Mouse (Mus musculus) hindbrain, embryonic 14.5 days (tissue): ENCODE results near the gene Tomm40l. TPM values are rescaled to one million over a fixed set of nuclear protein-coding genes. Genes with fewer than 3 reads are reported as not detected.
A peak's percentile ranks its signal among the peaks of the same experiment; 100 is the strongest.

ENCODE experiments used
- ATAC-seq: fragments of 200-750 bp; cut with Nextera tagmentation; 2 replicates; pipeline ENCODE4 v1.8.0; 2017; ENCODE audit warnings: moderate number of reproducible peaks, mild to moderate bottlenecking, moderate TSS enrichment, moderate library complexity; ENCODE audit not compliant: low FRiP score
- DNase-seq: peaks from one replicate; pipeline ENCODE4 v3.0.0-alpha.2; 2015; ENCODE audit warnings: low spot score
- H3K27ac ChIP-seq: fragments of 300-500 bp; sonication (generic); 2 replicates; pipeline ENCODE4 v1.5.1; 2014; ENCODE audit warnings: mild to moderate bottlenecking, moderate library complexity
- H3K27me3 ChIP-seq: fragments of 300-500 bp; sonication (generic); 2 replicates; pipeline ENCODE4 v1.6.1; 2014; ENCODE audit warnings: mild to moderate bottlenecking, low read length, mixed read lengths; ENCODE audit not compliant: control insufficient read depth, insufficient read depth
- H3K36me3 ChIP-seq: fragments of 300-500 bp; sonication (generic); replicated peaks from 2 replicates; pipeline ENCODE4 v1.6.1; 2014; ENCODE audit not compliant: control insufficient read depth, insufficient read depth
- H3K4me1 ChIP-seq: fragments of 300-500 bp; sonication (generic); replicated peaks from 2 replicates; pipeline ENCODE4 v1.6.1; 2014; ENCODE audit warnings: antibody characterized with exemption, low read length, mixed read lengths; ENCODE audit not compliant: control insufficient read depth, insufficient read depth
- H3K4me2 ChIP-seq: fragments of 300-500 bp; sonication (generic); replicated peaks from 2 replicates; pipeline ENCODE4 v1.6.1; 2014; ENCODE audit warnings: mild to moderate bottlenecking, moderate library complexity
- H3K4me3 ChIP-seq: fragments of 300-500 bp; sonication (generic); replicated peaks from 2 replicates; pipeline ENCODE4 v1.5.1; 2014; ENCODE audit warnings: mild to moderate bottlenecking, low read length
- H3K9ac ChIP-seq: fragments of 300-500 bp; sonication (generic); 2 replicates; pipeline ENCODE4 v1.6.1; 2014
- H3K9me3 ChIP-seq: fragments of 300-500 bp; sonication (generic); 2 replicates; pipeline ENCODE4 v1.6.1; 2016; ENCODE audit warnings: low read length; ENCODE audit not compliant: control insufficient read depth
- WGBS: fragments of 180-500 bp; shearing (Covaris S2); extraction: QIAGEN DNeasy Blood & Tissue Kit; methylation state at CpG from one replicate; pipeline ENCODE4 v1.1.7; 2014; 5-methylcytosine and 5-hydroxymethylcytosine counted together
- polyA plus RNA-seq: library from polyadenylated mRNA; unstranded; fragments of >200 nt; fragmentation: Nextera tagmentation; extraction: Ambion mirVana; gene quantifications from 2 replicates; pipeline ENCODE4 v1.2.1, GENCODE M21; 2014

The Tomm40l gene
- polyA plus RNA-seq, 1 experiment from 2014 or later, result 41.2 TPM

- Histone ChIP-seq H3K27me3 (no peaks in the 10 kb centered on the region), H3K27ac (peak overlapping the region; percentile 62), H3K9ac (no peak overlapping the region), H3K9me3 (no peaks in the 10 kb centered on the region), H3K4me3 (no peak overlapping the region), H3K4me1 (peaks cover 6% of the 10 kb centered on the region), H3K36me3 (no peaks in the 10 kb centered on the region), H3K4me2 (peak overlapping the region; percentile 56)
- DNase-seq, result no peak
- WGBS, result 80% methylated on average over 3 of the region's 3 CpGs
- ATAC-seq, result no peak
Measured at GRCm38 (mm10) chr1:171263666-171264461, 41.5 kb upstream of the Tomm40l start.

GRCm38 (mm10) chr1:171263185-171263611, 40.9 kb upstream of the Tomm40l start:
- Histone ChIP-seq H3K27me3 (no peaks in the 10 kb centered on the region), H3K4me3 (0 out of 2 replicates have a peak overlapping the region, but pooled peaks have one; percentile 28), H3K4me2 (peak overlapping the region; percentile 56), H3K9ac (no peak overlapping the region), H3K27ac (peak overlapping the region; percentile 76), H3K9me3 (no peaks in the 10 kb centered on the region), H3K4me1 (peaks cover 6% of the 10 kb centered on the region), H3K36me3 (no peaks in the 10 kb centered on the region)
- DNase-seq (peak; percentile 70), ATAC-seq (peak; percentile 94)
- WGBS, result 0% methylated on average over 2 of the region's 2 CpGs

GRCm38 (mm10) chr1:171262594-171263130, 40.3 kb upstream of the Tomm40l start:
- ATAC-seq, result peak; percentile 79
- Histone ChIP-seq H3K27ac (peak overlapping the region; percentile 76), H3K9ac (peak overlapping the region; percentile 26), H3K27me3 (no peaks in the 10 kb centered on the region), H3K4me1 (peaks cover 6% of the 10 kb centered on the region), H3K36me3 (no peaks in the 10 kb centered on the region), H3K4me3 (peak overlapping the region; percentile 28), H3K9me3 (no peaks in the 10 kb centered on the region), H3K4me2 (peak overlapping the region; percentile 56)
- WGBS, result 4% methylated on average over 8 of the region's 8 CpGs
- peak; percentile 75 for DNase-seq

GRCm38 (mm10) chr1:171260316-171260715, 38.0 kb upstream of the Tomm40l start:
- H3K27me3 ChIP-seq, result no peaks in the 10 kb centered on the region
- H3K4me1 ChIP-seq, result peaks cover 6% of the 10 kb centered on the region
- DNase-seq (no peak), ATAC-seq (no peak)
- H3K4me3 ChIP-seq, result no peak overlapping the region
- no peaks in the 10 kb centered on the region for H3K36me3 ChIP-seq
- 83% methylated on average over 3 of the region's 3 CpGs for WGBS
- H3K27ac ChIP-seq, result no peak overlapping the region
- no peaks in the 10 kb centered on the region for H3K9me3 ChIP-seq
- no peak overlapping the region for H3K4me2 ChIP-seq
- no peak overlapping the region for H3K9ac ChIP-seq

- no peaks in the 10 kb centered on the region for H3K36me3 ChIP-seq
- 79% methylated on average over 17 of the region's 17 CpGs for WGBS
- H3K9ac ChIP-seq, result no peak overlapping the region
- DNase-seq, result no peak
- no peak overlapping the region for H3K4me3 ChIP-seq
- no peak for ATAC-seq
- no peaks in the 10 kb centered on the region for H3K9me3 ChIP-seq
- no peaks in the 10 kb centered on the region for H3K27me3 ChIP-seq
- H3K4me2 ChIP-seq, result no peak overlapping the region
- H3K4me1 ChIP-seq, result peaks cover 6% of the 10 kb centered on the region
- H3K27ac ChIP-seq, result no peak overlapping the region
Measured at GRCm38 (mm10) chr1:171258921-171259320, 36.6 kb upstream of the Tomm40l start.

GRCm38 (mm10) chr1:171257781-171258180, 35.5 kb upstream of the Tomm40l start:
- DNase-seq (no peak), ATAC-seq (no peak)
- no peaks in the 10 kb centered on the region for H3K27me3 ChIP-seq
- 80% methylated on average over 9 of the region's 9 CpGs for WGBS
- no peak overlapping the region for H3K9ac ChIP-seq
- peaks cover 6% of the 10 kb centered on the region for H3K4me1 ChIP-seq
- no peak overlapping the region for H3K27ac ChIP-seq
- H3K9me3 ChIP-seq, result no peaks in the 10 kb centered on the region
- no peak overlapping the region for H3K4me3 ChIP-seq
- H3K4me2 ChIP-seq, result no peak overlapping the region
- no peaks in the 10 kb centered on the region for H3K36me3 ChIP-seq

GRCm38 (mm10) chr1:171256937-171257548, 34.7 kb upstream of the Tomm40l start:
- H3K4me1 ChIP-seq, result peaks cover 8% of the 10 kb centered on the region
- WGBS, result 72% methylated on average over 15 of the region's 15 CpGs
- H3K36me3 ChIP-seq, result no peaks in the 10 kb centered on the region
- no peaks in the 10 kb centered on the region for H3K9me3 ChIP-seq
- H3K4me2 ChIP-seq, result no peak overlapping the region
- no peak overlapping the region for H3K27ac ChIP-seq
- no peaks in the 10 kb centered on the region for H3K27me3 ChIP-seq
- H3K9ac ChIP-seq, result no peak overlapping the region
- no peak overlapping the region for H3K4me3 ChIP-seq
- ATAC-seq (no peak), DNase-seq (peak; percentile 76)

- Histone ChIP-seq H3K36me3 (no peaks in the 10 kb centered on the region), H3K9ac (no peak overlapping the region), H3K4me3 (no peak overlapping the region), H3K4me1 (peaks cover 13% of the 10 kb centered on the region), H3K9me3 (no peaks in the 10 kb centered on the region), H3K4me2 (no peak overlapping the region), H3K27ac (no peak overlapping the region), H3K27me3 (no peaks in the 10 kb centered on the region)
- no peak for ATAC-seq
- 89% methylated on average over 24 of the region's 24 CpGs for WGBS
- no peak for DNase-seq
Measured at GRCm38 (mm10) chr1:171256095-171256818, 33.9 kb upstream of the Tomm40l start.

GRCm38 (mm10) chr1:171252415-171252814, 30.1 kb upstream of the Tomm40l start:
- WGBS, result 48% methylated on average over 17 of the region's 17 CpGs
- Histone ChIP-seq H3K4me2 (peak overlapping the region; percentile 49), H3K27ac (0 out of 2 replicates have a peak overlapping the region, but pooled peaks have one; percentile 29), H3K4me1 (peaks cover 34% of the 10 kb centered on the region), H3K9me3 (no peaks in the 10 kb centered on the region), H3K9ac (peak overlapping the region; percentile 21; the same call in 1 of the 2 replicates), H3K27me3 (no peaks in the 10 kb centered on the region), H3K4me3 (0 out of 2 replicates have a peak overlapping the region, but pooled peaks have one; percentile 5), H3K36me3 (no peaks in the 10 kb centered on the region)
- ATAC-seq, result no peak
- DNase-seq, result no peak
